Mouse (Mus musculus): ENCODE measurements around the gene Abcc1. TPM values are rescaled to one million over a fixed set of nuclear protein-coding genes. Genes with fewer than 3 reads are reported as not detected.
A peak's percentile ranks its signal among the peaks of the same experiment; 100 is the strongest.

Abcc1 gene
- 11.2 and 15.3 TPM in 2 replicates for total RNA-seq (2014; rRNA removed)
- polyA plus RNA-seq (2015; fragmentation: Nextera tagmentation; extraction: Ambion mirVana), result 4.5 and 5.9 TPM in 2 replicates

DNA sequence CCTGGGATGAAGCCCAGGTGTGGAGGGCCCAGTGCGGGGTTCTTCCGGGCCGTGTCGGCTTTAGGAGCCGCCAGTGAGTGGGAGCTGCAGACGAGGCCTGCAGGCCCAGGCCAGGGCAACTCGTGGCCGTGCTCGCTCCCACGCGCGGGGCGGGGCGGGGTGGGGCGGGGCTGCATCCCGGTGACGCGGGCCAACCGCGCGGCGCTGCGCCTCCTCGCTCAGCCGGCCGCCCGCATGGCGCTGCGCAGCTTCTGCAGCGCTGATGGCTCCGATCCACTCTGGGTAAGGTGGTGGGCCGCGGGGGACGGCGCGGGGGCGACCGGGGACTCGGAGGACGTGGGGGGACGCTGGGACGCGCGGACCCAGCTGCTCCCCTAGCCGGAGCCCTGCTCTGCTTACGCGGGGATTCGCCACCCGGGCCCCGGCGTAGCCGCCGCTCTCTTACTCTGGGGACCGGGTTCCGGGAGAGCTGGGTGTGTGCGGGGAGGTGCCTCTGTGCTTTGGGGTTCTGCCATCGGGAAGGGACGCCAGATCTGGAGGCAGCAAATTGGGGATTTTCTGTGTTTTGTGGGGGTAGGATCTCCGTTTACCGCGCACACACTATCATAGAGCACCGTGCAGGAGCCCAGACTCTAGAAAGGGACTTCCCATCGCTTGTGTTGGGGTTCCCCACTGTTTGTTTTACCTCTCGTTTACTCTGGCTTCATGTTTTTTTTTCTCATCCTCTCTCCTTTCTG is at the start of gene Abcc1:
Gene Abcc1 (plus strand): TSS at position 197 of the 737 bp plus-strand sequence.
- ATAC-seq (peak; percentile 98), DNase-seq (peak; percentile 86)
- Histone ChIP-seq H3K9me3 (ENCODE audit: low read length) (no peaks in the 10 kb centered on the region), H3K4me2 (ENCODE audit: low read depth) (peak within 1 kb of the TSS; percentile 92), H3K36me3 (ENCODE audit: insufficient read depth) (no peaks in the 10 kb centered on the region), H3K4me3 (ENCODE audit: low read depth, low read length) (peak within 1 kb of the TSS; percentile 71), H3K9ac (peak within 1 kb of the TSS; percentile 77), H3K27me3 (ENCODE audit: insufficient read depth, low read length) (no peaks in the 10 kb centered on the region), H3K27ac (ENCODE audit: low read depth, low read length) (peak within 1 kb of the TSS; percentile 85), H3K4me1 (ENCODE audit: insufficient read depth) (peaks cover 8% of the 10 kb centered on the region; the same call in 1 of the 2 replicates)
- TF ChIP-seq CTCF (IDR thresholded peaks at IDR 0.05; ENCODE audit: low read depth), result peak; percentile 35; the same call in 1 of the 2 replicates
- WGBS, result 3% methylated on average over 63 of the region's 64 CpGs

DNA sequence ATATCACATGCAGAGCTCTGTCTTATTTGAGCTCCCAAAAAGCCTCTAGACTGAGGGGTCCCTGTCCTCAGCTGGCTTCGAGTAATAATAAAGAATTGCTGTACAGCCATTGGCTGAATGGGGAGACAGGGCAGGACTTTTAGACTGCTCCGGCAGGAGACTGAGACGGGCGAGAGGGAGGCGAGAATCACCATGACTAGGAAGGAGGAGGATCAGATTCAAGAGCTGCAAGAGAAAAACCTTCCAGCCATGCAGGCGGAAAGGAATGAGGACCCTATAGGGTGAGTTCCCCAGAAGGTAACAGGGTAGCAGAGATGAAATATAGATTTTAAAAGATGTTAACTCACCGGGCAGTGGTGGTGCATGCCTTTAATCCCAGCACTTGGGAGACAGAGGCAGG is 48.4 kb upstream of the Abcc1 start:
- peaks cover 21% of the 10 kb centered on the region for H3K36me3 ChIP-seq (ENCODE audit: insufficient read depth)
- ATAC-seq (no peak), DNase-seq (no peak)
- no peak overlapping the region for H3K27ac ChIP-seq (ENCODE audit: low read depth, low read length)
- no peak overlapping the region for H3K4me3 ChIP-seq (ENCODE audit: low read depth, low read length)
- no peak for TF ChIP-seq CTCF (IDR thresholded peaks at IDR 0.05; ENCODE audit: low read depth)
- 92% methylated on average over 7 of the region's 7 CpGs for WGBS
- H3K4me2 ChIP-seq (ENCODE audit: low read depth), result no peak overlapping the region
- no peak overlapping the region for H3K9ac ChIP-seq
- H3K27me3 ChIP-seq (ENCODE audit: insufficient read depth, low read length), result no peaks in the 10 kb centered on the region
- H3K9me3 ChIP-seq (ENCODE audit: low read length), result no peaks in the 10 kb centered on the region
- peaks cover 14% of the 10 kb centered on the region for H3K4me1 ChIP-seq (ENCODE audit: insufficient read depth)

DNA sequence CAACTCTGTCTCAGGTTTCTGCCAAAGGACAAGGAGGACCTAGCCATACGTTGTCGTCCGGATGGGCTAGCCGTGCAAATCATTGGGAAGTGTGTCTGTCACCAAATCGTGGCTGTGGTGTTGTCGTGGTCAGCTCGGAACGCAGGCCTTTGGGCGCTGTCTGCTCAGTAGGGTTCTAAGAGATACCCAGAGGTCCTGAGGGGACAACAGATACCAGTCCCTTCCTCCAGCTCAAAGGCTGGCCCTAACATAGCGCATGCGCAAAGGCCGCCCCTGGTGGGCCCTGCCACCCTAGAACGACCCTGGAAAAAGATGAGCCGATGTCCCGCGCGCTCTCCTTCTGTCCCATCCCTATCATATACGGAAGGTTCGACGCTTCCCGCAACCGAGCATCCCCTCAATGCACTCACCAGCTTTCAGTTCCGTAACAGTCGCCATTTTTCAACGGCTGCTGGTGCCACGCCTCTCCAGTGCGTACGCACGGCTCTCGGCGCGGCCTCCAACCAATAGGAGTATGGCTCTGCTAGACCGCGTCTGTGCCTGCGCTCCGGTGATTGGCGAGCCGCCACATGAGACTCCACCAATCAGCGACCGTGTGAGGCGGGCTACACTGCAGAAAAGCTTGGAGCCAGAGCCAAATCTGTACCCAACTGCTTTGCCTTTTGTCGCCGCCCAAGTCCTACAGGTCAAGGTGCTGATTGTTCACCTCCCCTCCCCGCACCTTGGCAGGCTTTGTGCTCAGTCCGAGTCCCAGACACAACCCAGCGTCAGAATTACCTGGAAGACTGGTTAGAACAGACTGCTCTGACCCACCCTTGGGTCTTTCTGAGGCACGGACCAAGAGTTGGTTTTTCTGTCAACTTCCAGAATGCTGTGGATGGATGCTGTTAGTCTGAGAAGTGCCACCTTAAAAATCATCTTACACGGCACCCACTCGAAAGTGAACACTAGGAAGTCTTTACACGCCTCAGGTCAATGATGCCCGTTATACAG is 44.2 kb upstream of the Abcc1 start, which contains the start of gene Fopnl:
Gene Fopnl (minus strand): TSS at position 522 of the 993 bp plus-strand sequence.
- Histone ChIP-seq H3K9me3 (ENCODE audit: low read length) (no peaks in the 10 kb centered on the region), H3K4me1 (ENCODE audit: insufficient read depth) (peaks cover 14% of the 10 kb centered on the region), H3K4me3 (ENCODE audit: low read depth, low read length) (peak within 1 kb of the TSS; percentile 82), H3K36me3 (ENCODE audit: insufficient read depth) (peaks cover 8% of the 10 kb centered on the region), H3K4me2 (ENCODE audit: low read depth) (peak within 1 kb of the TSS; percentile 62), H3K27ac (ENCODE audit: low read depth, low read length) (peak within 1 kb of the TSS; percentile 92), H3K9ac (peak within 1 kb of the TSS; percentile 84), H3K27me3 (ENCODE audit: insufficient read depth, low read length) (no peaks in the 10 kb centered on the region)
- WGBS, result 4% methylated on average over 51 of the region's 51 CpGs
- DNase-seq, result peak; percentile 99
- peak; percentile 100 for ATAC-seq
- TF ChIP-seq CTCF (IDR thresholded peaks at IDR 0.05; ENCODE audit: low read depth), result 0 out of 2 replicates have a peak, but pooled peaks have one; percentile 2

DNA sequence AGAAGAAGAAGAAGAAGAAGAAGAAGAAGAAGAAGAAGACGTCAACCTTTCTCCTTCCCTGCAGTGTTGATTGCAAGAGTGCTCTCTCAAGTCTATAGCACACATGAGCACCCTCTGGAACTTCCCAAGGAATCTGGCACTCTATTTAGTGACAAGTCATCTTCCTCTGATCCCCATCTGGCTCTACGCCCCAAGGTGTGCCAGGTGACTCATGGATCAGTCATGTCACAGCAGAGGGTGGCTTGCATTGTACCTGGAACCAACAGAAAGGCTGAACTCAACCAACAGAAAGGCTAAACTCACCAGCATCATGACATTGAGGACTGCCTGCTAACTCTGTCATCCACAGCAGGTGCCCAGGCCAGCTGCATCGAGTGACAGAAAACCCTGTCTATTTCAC is 41.7 kb upstream of the Abcc1 start:
- ATAC-seq (no peak), DNase-seq (no peak)
- H3K27me3 ChIP-seq (ENCODE audit: insufficient read depth, low read length), result no peaks in the 10 kb centered on the region
- WGBS, result 92% methylated on average over 3 of the region's 3 CpGs
- H3K4me3 ChIP-seq (ENCODE audit: low read depth, low read length), result no peak overlapping the region
- H3K36me3 ChIP-seq (ENCODE audit: insufficient read depth), result no peaks in the 10 kb centered on the region
- H3K27ac ChIP-seq (ENCODE audit: low read depth, low read length), result no peak overlapping the region
- no peaks in the 10 kb centered on the region for H3K9me3 ChIP-seq (ENCODE audit: low read length)
- no peak overlapping the region for H3K4me2 ChIP-seq (ENCODE audit: low read depth)
- TF ChIP-seq CTCF (IDR thresholded peaks at IDR 0.05; ENCODE audit: low read depth), result no peak
- H3K9ac ChIP-seq, result no peak overlapping the region
- H3K4me1 ChIP-seq (ENCODE audit: insufficient read depth), result peaks cover 14% of the 10 kb centered on the region

DNA sequence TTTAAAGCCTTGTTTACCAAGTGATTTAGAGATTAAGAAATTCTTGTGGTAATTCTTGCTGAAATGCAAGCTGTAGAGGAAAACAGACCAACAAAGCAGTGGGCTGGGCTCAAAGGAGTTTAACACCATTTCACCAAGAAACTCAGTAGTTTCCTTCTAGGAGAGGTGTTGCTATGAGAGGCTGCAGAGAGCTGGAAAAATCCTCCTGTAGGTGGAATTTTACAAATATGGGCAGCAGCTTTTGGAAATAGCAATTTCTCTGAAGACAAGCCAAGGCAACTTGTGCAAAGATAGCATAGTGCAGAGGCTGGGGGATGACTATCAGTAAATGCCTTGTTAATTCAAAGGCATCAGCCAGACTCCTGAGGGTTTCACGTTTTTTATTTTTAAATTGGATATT is 40.9 kb upstream of the Abcc1 start:
- WGBS, result 54% methylated on average over 1 of the region's 1 CpGs

DNA sequence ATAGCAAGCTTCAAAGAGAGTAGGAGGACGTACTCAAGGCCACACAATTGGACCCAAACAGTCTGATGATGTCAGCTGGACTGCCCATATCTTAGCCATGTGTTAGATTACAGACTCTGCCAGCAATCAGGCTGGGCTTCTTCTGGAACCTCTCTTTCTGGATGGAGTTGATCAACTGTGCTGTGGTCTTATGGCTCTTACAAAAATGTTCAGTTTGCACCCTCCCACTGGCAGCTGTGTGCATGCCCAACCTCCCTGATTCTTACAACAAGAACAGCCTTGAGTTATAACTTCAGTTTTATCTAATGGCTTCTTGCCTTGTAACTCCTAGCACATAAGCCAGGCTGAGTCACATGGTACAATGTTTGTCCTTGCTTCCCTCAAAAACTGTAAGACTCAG is 33.2 kb upstream of the Abcc1 start:
- Histone ChIP-seq H3K4me1 (ENCODE audit: insufficient read depth) (no peaks in the 10 kb centered on the region), H3K27ac (ENCODE audit: low read depth, low read length) (no peak overlapping the region), H3K9ac (no peak overlapping the region), H3K4me2 (ENCODE audit: low read depth) (no peak overlapping the region), H3K4me3 (ENCODE audit: low read depth, low read length) (no peak overlapping the region), H3K9me3 (ENCODE audit: low read length) (no peaks in the 10 kb centered on the region), H3K36me3 (ENCODE audit: insufficient read depth) (no peaks in the 10 kb centered on the region), H3K27me3 (ENCODE audit: insufficient read depth, low read length) (no peaks in the 10 kb centered on the region)
- WGBS, result 65% methylated on average over 1 of the region's 1 CpGs
- no peak for TF ChIP-seq CTCF (IDR thresholded peaks at IDR 0.05; ENCODE audit: low read depth)
- ATAC-seq (no peak), DNase-seq (no peak)

More for the DNA sequence above, 40.9 kb upstream of the Abcc1 start:
- peaks cover 13% of the 10 kb centered on the region for H3K4me1 ChIP-seq (ENCODE audit: insufficient read depth)
- H3K4me3 ChIP-seq (ENCODE audit: low read depth, low read length), result no peak overlapping the region
- H3K9ac ChIP-seq, result no peak overlapping the region
- H3K27me3 ChIP-seq (ENCODE audit: insufficient read depth, low read length), result no peaks in the 10 kb centered on the region
- H3K27ac ChIP-seq (ENCODE audit: low read depth, low read length), result no peak overlapping the region
- H3K36me3 ChIP-seq (ENCODE audit: insufficient read depth), result no peaks in the 10 kb centered on the region
- no peak for TF ChIP-seq CTCF (IDR thresholded peaks at IDR 0.05; ENCODE audit: low read depth)
- H3K4me2 ChIP-seq (ENCODE audit: low read depth), result no peak overlapping the region
- no peak for ATAC-seq
- no peaks in the 10 kb centered on the region for H3K9me3 ChIP-seq (ENCODE audit: low read length)
- no peak for DNase-seq
